Mouse (Mus musculus): ENCODE data around the gene Rybp.

- no peak for TF ChIP-seq GATA1 (IDR thresholded peaks at IDR 0.05; ENCODE audit: low read length)
- no peak for TF ChIP-seq TAL1 (IDR thresholded peaks at IDR 0.05; ENCODE audit: low read length)
Observed at GRCm38 (mm10) chr6:100304831-100305230, 17.5 kb upstream of the Rybp start.
